ENCODE assay signal across 24 mouse cellular contexts in genomic region chr4:107063214-107063613, GRCm38 (mm10). TPM values are rescaled to one million over a fixed set of nuclear protein-coding genes. Genes with fewer than 3 reads are reported as not detected.
"Had no signal": no experiment of that assay in that cellular context is flagged by ENCODE, and none has a peak within 500 bp of the region (broad histone marks: within the 10 kb centered on the region; RNA-seq: fewer than 3 reads in every experiment).

No protein-coding gene starts in this region.

- H3K4me2 ChIP-seq: neural tube, embryonic 15.5 days; stomach, embryonic 15.5 days had no signal

- H3K27me3 ChIP-seq: neural tube, embryonic 15.5 days; stomach, embryonic 15.5 days had no signal

- H3K27ac ChIP-seq: neural tube, embryonic 15.5 days; stomach, embryonic 15.5 days; stomach, postnatal 0 days had no signal

- H3K9ac ChIP-seq: neural tube, embryonic 15.5 days; stomach, embryonic 15.5 days had no signal

- H3K4me3 ChIP-seq: neural tube, embryonic 15.5 days; stomach, embryonic 15.5 days had no signal

- H3K9me3 ChIP-seq: neural tube, embryonic 15.5 days; stomach, embryonic 15.5 days had no signal

- DNase-seq: retina, postnatal 1 day; right cerebral cortex, adult 18-20 months; right cerebral cortex, postnatal 14 days; right cerebral cortex, postnatal 25 days; right cerebral cortex, postnatal 4 days; spleen, adult 18-20 months; thymus, adult 18-20 months; thymus, adult 2 months; thymus, postnatal 14 days; thymus, postnatal 25 days; thymus, postnatal 36 days; thymus, postnatal 4 days had no signal

RNA-seq across cellular contexts. Expression of gene Cdcp2, which starts 33.5 kb away (rescaled TPM):
- total RNA-seq: neutrophil, adult 5-6 weeks had no signal
- polyA plus RNA-seq: neural tube, embryonic 14.5 days; neural tube, embryonic 15.5 days; small intestine, adult 2 months; spleen, adult 2 months; stomach, embryonic 14.5 days; stomach, embryonic 15.5 days; stomach, embryonic 16.5 days; stomach, postnatal 0 days; testis, adult 2 months; thymus, postnatal 0 days; urinary bladder, adult 2 months had no signal
